Mouse (Mus musculus) stomach, embryonic 14.5 days (tissue): Measurements from ENCODE around the gene Dlat. TPM values are rescaled to one million over a fixed set of nuclear protein-coding genes. Genes with fewer than 3 reads are reported as not detected.

Experiments
- ATAC-seq: fragments of 200-750 bp; cut with Nextera tagmentation; 2 replicates; pipeline ENCODE4 v1.8.0; 2017; ENCODE audit warnings: low read depth, moderate TSS enrichment; ENCODE audit not compliant: insufficient number of reproducible peaks, insufficient read depth, low FRiP score
- H3K27ac ChIP-seq: fragments of 300-500 bp; sonication (generic); 2 replicates; pipeline ENCODE4 v1.5.1; 2014; ENCODE audit warnings: mild to moderate bottlenecking, low read length, moderate library complexity, mixed read lengths
- H3K27me3 ChIP-seq: fragments of 300-500 bp; sonication (generic); 2 replicates; pipeline ENCODE4 v1.6.1; 2014; ENCODE audit warnings: low read length, control low read depth, mixed read lengths; ENCODE audit not compliant: control insufficient read depth, insufficient read depth
- H3K36me3 ChIP-seq: fragments of 300-500 bp; sonication (generic); 2 replicates; pipeline ENCODE4 v1.6.1; 2014; ENCODE audit warnings: mild to moderate bottlenecking, control low read depth, low read length, moderate library complexity, mixed read lengths; ENCODE audit not compliant: control insufficient read depth, insufficient read depth
- H3K4me1 ChIP-seq: fragments of 300-500 bp; sonication (generic); 2 replicates; pipeline ENCODE4 v1.6.1; 2014; ENCODE audit warnings: low read length, control low read depth, mixed read lengths; ENCODE audit not compliant: control insufficient read depth, insufficient read depth
- H3K4me2 ChIP-seq: fragments of 300-500 bp; sonication (generic); replicated peaks from 2 replicates; pipeline ENCODE4 v1.6.1; 2014; ENCODE audit warnings: low read depth, low read length, control low read depth
- H3K4me3 ChIP-seq: fragments of 300-500 bp; sonication (generic); 2 replicates; pipeline ENCODE4 v1.5.1; 2014; ENCODE audit warnings: low read depth, low read length, control low read depth
- H3K9ac ChIP-seq: fragments of 300-500 bp; sonication (generic); replicated peaks from 2 replicates; pipeline ENCODE4 v1.6.1; 2014; ENCODE audit warnings: low read depth, mild to moderate bottlenecking, control low read depth, low read length, moderate library complexity, mixed read lengths
- H3K9me3 ChIP-seq: fragments of 300-500 bp; sonication (generic); 2 replicates; pipeline ENCODE4 v1.6.1; 2016; ENCODE audit warnings: low read depth, low read length, control low read depth; ENCODE audit not compliant: control insufficient read depth
- WGBS: fragments of 180-500 bp; shearing (Covaris S2); extraction: QIAGEN DNeasy Blood & Tissue Kit; methylation state at CpG from one replicate; pipeline ENCODE4 v1.1.7; 2014; 5-methylcytosine and 5-hydroxymethylcytosine counted together
- polyA plus RNA-seq: library from polyadenylated mRNA; unstranded; fragments of >200 nt; fragmentation: Nextera tagmentation; extraction: Ambion mirVana; gene quantifications from 2 replicates; pipeline ENCODE4 v1.2.1, GENCODE M21; 2014

The Dlat gene
- polyA plus RNA-seq, 1 experiment from 2014 or later, result 47.9 TPM

GRCm38 (mm10) chr9:50695153-50695552 is 35.6 kb upstream of the Dlat start:
- Histone ChIP-seq H3K9ac (no peak overlapping the region), H3K27me3 (no peaks in the 10 kb centered on the region), H3K9me3 (no peaks in the 10 kb centered on the region), H3K4me2 (no peak overlapping the region), H3K4me1 (0 out of 2 replicates have a peak, but pooled peaks cover 8% of the 10 kb centered on the region), H3K27ac (no peak overlapping the region), H3K36me3 (no peaks in the 10 kb centered on the region), H3K4me3 (no peak overlapping the region)
- WGBS, result 84% methylated on average over 6 of the region's 6 CpGs
- no peak for ATAC-seq

GRCm38 (mm10) chr9:50693631-50694030 is 34.1 kb upstream of the Dlat start:
- Histone ChIP-seq H3K27ac (no peak overlapping the region), H3K36me3 (no peaks in the 10 kb centered on the region), H3K4me3 (0 out of 2 replicates have a peak overlapping the region, but pooled peaks have one; percentile 6), H3K4me2 (peak overlapping the region; percentile 36; the same call in 1 of the 2 replicates), H3K4me1 (0 out of 2 replicates have a peak, but pooled peaks cover 8% of the 10 kb centered on the region), H3K27me3 (no peaks in the 10 kb centered on the region), H3K9ac (no peak overlapping the region), H3K9me3 (no peaks in the 10 kb centered on the region)
- 26% methylated on average over 10 of the region's 10 CpGs for WGBS
- peak; percentile 69; the same call in 1 of the 2 replicates for ATAC-seq

- Histone ChIP-seq H3K36me3 (no peaks in the 10 kb centered on the region; the same call in 1 of the 2 replicates), H3K4me3 (0 out of 2 replicates have a peak overlapping the region, but pooled peaks have one; percentile 6), H3K27ac (no peak overlapping the region), H3K9ac (0 out of 2 replicates have a peak overlapping the region, but pooled peaks have one; percentile 1), H3K4me2 (peak overlapping the region; percentile 36), H3K27me3 (no peaks in the 10 kb centered on the region), H3K9me3 (no peaks in the 10 kb centered on the region), H3K4me1 (0 out of 2 replicates have a peak, but pooled peaks cover 8% of the 10 kb centered on the region)
- WGBS, result 27% methylated on average over 13 of the region's 13 CpGs
- 0 out of 2 replicates have a peak, but pooled peaks have one; percentile 70 for ATAC-seq
Measured at GRCm38 (mm10) chr9:50692626-50693580, 33.3 kb upstream of the Dlat start.

- 66% methylated on average over 6 of the region's 6 CpGs for WGBS
- H3K27me3 ChIP-seq, result no peaks in the 10 kb centered on the region
- no peaks in the 10 kb centered on the region for H3K4me1 ChIP-seq
- ATAC-seq, result no peak
- no peak overlapping the region for H3K9ac ChIP-seq
- no peak overlapping the region for H3K4me3 ChIP-seq
- no peaks in the 10 kb centered on the region; the same call in none of the 2 replicates for H3K36me3 ChIP-seq
- H3K9me3 ChIP-seq, result no peaks in the 10 kb centered on the region
- no peak overlapping the region for H3K27ac ChIP-seq
- no peak overlapping the region for H3K4me2 ChIP-seq
Measured at GRCm38 (mm10) chr9:50686866-50687652, 27.5 kb upstream of the Dlat start.

GRCm38 (mm10) chr9:50681727-50682126 is 22.1 kb upstream of the Dlat start:
- no peaks in the 10 kb centered on the region for H3K9me3 ChIP-seq
- no peak overlapping the region for H3K4me3 ChIP-seq
- peaks cover 4% of the 10 kb centered on the region for H3K36me3 ChIP-seq
- H3K4me2 ChIP-seq, result no peak overlapping the region
- no peak overlapping the region for H3K9ac ChIP-seq
- H3K27me3 ChIP-seq, result no peaks in the 10 kb centered on the region
- H3K27ac ChIP-seq, result no peak overlapping the region
- no peaks in the 10 kb centered on the region for H3K4me1 ChIP-seq
- WGBS, result 71% methylated on average over 7 of the region's 7 CpGs
- ATAC-seq, result no peak

GRCm38 (mm10) chr9:50679406-50679805 is 19.8 kb upstream of the Dlat start:
- WGBS, result 88% methylated on average over 1 of the region's 1 CpGs
- Histone ChIP-seq H3K9me3 (no peaks in the 10 kb centered on the region), H3K27me3 (no peaks in the 10 kb centered on the region), H3K4me2 (no peak overlapping the region), H3K36me3 (peaks cover 4% of the 10 kb centered on the region), H3K27ac (no peak overlapping the region), H3K4me1 (no peaks in the 10 kb centered on the region), H3K9ac (no peak overlapping the region), H3K4me3 (no peak overlapping the region)
- no peak for ATAC-seq

GRCm38 (mm10) chr9:50674771-50675170 is 15.2 kb upstream of the Dlat start:
- H3K27ac ChIP-seq, result no peak overlapping the region
- H3K4me2 ChIP-seq, result no peak overlapping the region
- no peaks in the 10 kb centered on the region for H3K27me3 ChIP-seq
- no peak for ATAC-seq
- 28% methylated on average over 1 of the region's 1 CpGs for WGBS
- no peaks in the 10 kb centered on the region for H3K36me3 ChIP-seq
- no peak overlapping the region for H3K4me3 ChIP-seq
- no peaks in the 10 kb centered on the region for H3K9me3 ChIP-seq
- H3K9ac ChIP-seq, result no peak overlapping the region
- H3K4me1 ChIP-seq, result no peaks in the 10 kb centered on the region

- ATAC-seq, result no peak
- H3K36me3 ChIP-seq, result no peaks in the 10 kb centered on the region; the same call in 1 of the 2 replicates
- WGBS, result 33% methylated on average over 5 of the region's 5 CpGs
- no peak overlapping the region for H3K27ac ChIP-seq
- no peak overlapping the region for H3K4me3 ChIP-seq
- no peaks in the 10 kb centered on the region for H3K4me1 ChIP-seq
- no peak overlapping the region for H3K4me2 ChIP-seq
- no peaks in the 10 kb centered on the region for H3K9me3 ChIP-seq
- H3K9ac ChIP-seq, result no peak overlapping the region
- H3K27me3 ChIP-seq, result no peaks in the 10 kb centered on the region
Measured at GRCm38 (mm10) chr9:50670690-50671089, 11.1 kb upstream of the Dlat start.
